Mouse (Mus musculus) myocyte (in vitro differentiated cells): Measurements from ENCODE around the gene Tfb1m. TPM values are rescaled to one million over a fixed set of nuclear protein-coding genes. Genes with fewer than 3 reads are reported as not detected.

Experiments
- H3K27me3 ChIP-seq: one replicate; pipeline ENCODE4 v1.6.1; 2011; ENCODE audit not compliant: control insufficient read depth, insufficient read depth, insufficient read length
- H3K36me3 ChIP-seq: one replicate; pipeline ENCODE4 v1.6.1; 2011; ENCODE audit not compliant: control insufficient read depth, insufficient read depth
- H3K4me2 ChIP-seq: one replicate; pipeline ENCODE4 v1.6.1; 2011; ENCODE audit warnings: low read depth, control low read depth
- H3K4me3 ChIP-seq: one replicate; pipeline ENCODE4 v1.5.1; 2011; ENCODE audit warnings: mild to moderate bottlenecking, control low read depth, moderate library complexity
- H3K79me2 ChIP-seq: one replicate; pipeline ENCODE4 v1.6.1; 2011; ENCODE audit not compliant: control insufficient read depth, insufficient read depth
- H3ac ChIP-seq: one replicate; pipeline ENCODE4 v1.6.1; 2011; ENCODE audit not compliant: control insufficient read depth, insufficient read length
- CEBPB ChIP-seq: IDR thresholded peaks from 2 replicates; pipeline ENCODE4 v1.6.1; 2011; ENCODE audit warnings: mild to moderate bottlenecking, moderate library complexity; ENCODE audit not compliant: poor library complexity, insufficient read depth, severe bottlenecking
- E2F4 ChIP-seq: IDR thresholded peaks from one replicate; pipeline ENCODE4 v1.6.1; 2011; ENCODE audit warnings: mild to moderate bottlenecking, control low read depth, moderate library complexity; ENCODE audit not compliant: insufficient read depth
- MAX ChIP-seq: IDR thresholded peaks from one replicate; pipeline ENCODE4 v1.6.1; 2011; ENCODE audit warnings: low read depth, mild to moderate bottlenecking, control low read depth
- MYOD1 ChIP-seq, 3 experiments: IDR thresholded peaks; one replicate each; pipeline ENCODE4 v1.6.1; 2011; ENCODE audit warnings: control low read depth in 2 of 3, low read depth in 2 of 3, mild to moderate bottlenecking in 2 of 3, moderate library complexity in 1 of 3; ENCODE audit not compliant: insufficient read length in 2 of 3, control insufficient read depth in 1 of 3
- MYOG ChIP-seq, 3 experiments: IDR thresholded peaks; one replicate each; pipeline ENCODE4 v1.6.1; 2011; ENCODE audit warnings: control low read depth in 2 of 3, low read depth in 2 of 3, mild to moderate bottlenecking in 2 of 3; ENCODE audit not compliant: insufficient read length in 2 of 3, control insufficient read depth in 1 of 3, insufficient read depth in 1 of 3
- POLR2A ChIP-seq: IDR thresholded peaks from one replicate; pipeline ENCODE4 v1.6.1; 2011; ENCODE audit warnings: low read depth, mild to moderate bottlenecking, control low read depth, moderate library complexity; ENCODE audit not compliant: insufficient read length
- POLR2AphosphoS2 ChIP-seq: IDR thresholded peaks from one replicate; pipeline ENCODE4 v1.6.1; 2011; ENCODE audit warnings: low read depth, control low read depth; ENCODE audit not compliant: insufficient read length
- REST ChIP-seq: IDR thresholded peaks from one replicate; pipeline ENCODE4 v1.6.1; 2011; ENCODE audit warnings: mild to moderate bottlenecking, control low read depth, moderate library complexity; ENCODE audit not compliant: insufficient read depth, insufficient read length
- SRF ChIP-seq: IDR thresholded peaks from one replicate; pipeline ENCODE4 v1.6.1; 2011; ENCODE audit warnings: low read depth; ENCODE audit not compliant: control insufficient read depth, insufficient read length
- TCF12 ChIP-seq: IDR thresholded peaks from one replicate; pipeline ENCODE4 v1.6.1; 2011; ENCODE audit warnings: mild to moderate bottlenecking, control low read depth; ENCODE audit not compliant: poor library complexity, insufficient read depth, severe bottlenecking
- TCF3 ChIP-seq: IDR thresholded peaks from one replicate; pipeline ENCODE4 v1.6.1; 2011; ENCODE audit warnings: low read depth, control low read depth; ENCODE audit not compliant: insufficient read length
- USF1 ChIP-seq: IDR thresholded peaks from one replicate; pipeline ENCODE4 v1.6.1; 2011; ENCODE audit warnings: low read depth, mild to moderate bottlenecking, control low read depth, moderate library complexity
- polyA plus RNA-seq: library from polyadenylated mRNA; unstranded; fragments of >200 nt; fragmentation: generic; extraction: Trizol; gene quantifications from one replicate; pipeline ENCODE4 v1.2.1, GENCODE M21; 2012; ENCODE audit warnings: missing spikeins

The Tfb1m gene
- polyA plus RNA-seq, 1 experiment, result 9.3 TPM

GRCm38 (mm10) chr17:3516406-3516805 lies 41.2 kb downstream of the Tfb1m start:
- TF ChIP-seq SRF (no peak), E2F4 (no peak), MAX (no peak), MYOD1 (IDR thresholded peaks at IDR 0.05; ENCODE audit: control insufficient read depth in 1 of 3, insufficient read length in 2 of 3, low read depth in 2 of 3) (no peak), POLR2A (no peak), TCF3 (no peak), TCF12 (no peak), MYOG (IDR thresholded peaks at IDR 0.05; ENCODE audit: control insufficient read depth in 1 of 3, insufficient read depth in 1 of 3, insufficient read length in 2 of 3, low read depth in 2 of 3) (no peak), POLR2AphosphoS2 (no peak), REST (no peak), CEBPB (no peak), USF1 (no peak)
- Histone ChIP-seq H3K36me3 (peaks cover 21% of the 10 kb centered on the region), H3K27me3 (no peaks in the 10 kb centered on the region)

DNA sequence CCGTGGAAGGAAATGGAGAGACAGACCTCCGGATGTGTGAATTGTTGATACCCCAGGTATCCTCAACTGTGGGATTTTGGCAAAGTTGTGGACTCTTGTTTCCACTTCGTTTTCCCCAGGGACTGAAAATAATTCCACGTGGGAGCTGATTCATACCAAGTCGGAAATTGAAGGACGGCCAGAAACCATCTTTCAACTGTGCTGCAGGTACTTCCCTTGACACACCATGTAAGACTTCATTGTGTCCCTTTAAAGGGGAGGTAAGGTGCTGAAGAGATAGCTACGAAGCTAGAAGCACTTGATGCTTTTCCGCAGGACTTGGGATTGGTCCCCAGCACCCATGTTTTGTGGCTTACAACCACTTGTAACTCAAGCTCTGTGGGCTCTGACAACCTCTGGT lies 41.7 kb downstream of the Tfb1m start:
- H3K36me3 ChIP-seq, result peaks cover 25% of the 10 kb centered on the region
- no peak overlapping the region for H3K4me2 ChIP-seq
- no peak overlapping the region for H3ac ChIP-seq
- H3K79me2 ChIP-seq, result no peaks in the 10 kb centered on the region
- H3K4me3 ChIP-seq, result no peak overlapping the region
- no peaks in the 10 kb centered on the region for H3K27me3 ChIP-seq
- TF ChIP-seq REST, result no peak
- no peak for TF ChIP-seq MAX
- TF ChIP-seq E2F4, result no peak

More at GRCm38 (mm10) chr17:3516406-3516805, 41.2 kb downstream of the Tfb1m start:
- Histone ChIP-seq H3K79me2 (no peaks in the 10 kb centered on the region), H3K4me3 (no peak overlapping the region), H3ac (no peak overlapping the region), H3K4me2 (no peak overlapping the region)

GRCm38 (mm10) chr17:3514316-3514715 lies 43.3 kb downstream of the Tfb1m start:
- Histone ChIP-seq H3K4me3 (no peak overlapping the region), H3K27me3 (no peaks in the 10 kb centered on the region), H3K4me2 (no peak overlapping the region), H3K79me2 (no peaks in the 10 kb centered on the region), H3K36me3 (peaks cover 32% of the 10 kb centered on the region), H3ac (no peak overlapping the region)
- TF ChIP-seq MAX (no peak), POLR2A (no peak), E2F4 (no peak), SRF (no peak), USF1 (no peak), POLR2AphosphoS2 (no peak), REST (no peak), TCF3 (no peak), TCF12 (no peak), MYOD1 (IDR thresholded peaks at IDR 0.05; ENCODE audit: control insufficient read depth in 1 of 3, insufficient read length in 2 of 3, low read depth in 2 of 3) (no peak), CEBPB (no peak), MYOG (IDR thresholded peaks at IDR 0.05; ENCODE audit: control insufficient read depth in 1 of 3, insufficient read depth in 1 of 3, insufficient read length in 2 of 3, low read depth in 2 of 3) (no peak)

DNA sequence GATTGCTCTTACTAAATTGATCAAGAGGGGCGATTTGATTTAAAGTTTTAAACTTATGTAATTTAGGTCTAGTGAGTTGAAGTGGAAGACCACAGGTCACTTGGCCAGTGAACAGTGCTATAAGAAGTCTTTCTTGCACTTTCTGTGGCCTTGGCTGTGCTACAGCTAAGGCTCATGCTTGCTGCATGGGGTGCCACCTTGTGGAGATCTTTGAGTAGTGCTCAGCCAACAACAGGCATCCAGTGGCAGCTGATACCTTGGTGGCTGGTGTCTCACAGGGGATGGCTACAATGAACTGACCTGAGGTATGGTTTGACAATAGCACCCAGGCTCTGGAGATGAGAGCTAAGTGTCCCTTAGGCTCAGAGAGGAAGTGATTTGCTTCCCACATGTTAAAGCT lies 47.7 kb downstream of the Tfb1m start:
- Histone ChIP-seq H3K4me2 (no peak overlapping the region), H3K4me3 (no peak overlapping the region), H3K79me2 (no peaks in the 10 kb centered on the region), H3ac (no peak overlapping the region), H3K27me3 (no peaks in the 10 kb centered on the region), H3K36me3 (peaks cover 37% of the 10 kb centered on the region)
- TF ChIP-seq SRF, result no peak
- no peak for TF ChIP-seq MYOD1 (IDR thresholded peaks at IDR 0.05; ENCODE audit: control insufficient read depth in 1 of 3, insufficient read length in 2 of 3, low read depth in 2 of 3)

DNA sequence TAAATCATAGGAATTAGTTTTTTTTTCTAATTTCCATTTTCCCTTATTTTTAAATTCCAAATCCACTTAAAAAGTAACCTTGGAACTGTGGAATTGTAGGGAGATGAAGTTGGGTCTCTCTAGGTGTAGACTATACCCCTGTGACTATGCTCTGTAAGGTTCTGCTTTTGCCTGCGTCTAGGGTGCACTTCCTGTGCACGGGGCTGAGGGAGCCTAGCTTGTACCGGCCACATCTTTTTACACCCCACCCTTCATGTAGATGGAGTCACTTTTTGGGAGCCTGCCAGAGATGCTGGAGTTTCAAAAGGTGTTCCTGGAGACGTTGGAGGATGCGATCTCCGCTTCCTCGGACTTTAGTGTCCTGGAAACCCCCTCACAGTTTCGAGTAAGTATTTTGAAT lies 51.1 kb downstream of the Tfb1m start:
- H3K36me3 ChIP-seq, result peaks cover 39% of the 10 kb centered on the region
- H3ac ChIP-seq, result no peak overlapping the region
- no peak overlapping the region for H3K4me3 ChIP-seq
- no peaks in the 10 kb centered on the region for H3K27me3 ChIP-seq
- TF ChIP-seq MYOD1 (IDR thresholded peaks at IDR 0.05; ENCODE audit: control insufficient read depth in 1 of 3, insufficient read length in 2 of 3, low read depth in 2 of 3) (no peak), TCF12 (no peak), TCF3 (no peak), POLR2AphosphoS2 (no peak), CEBPB (no peak), REST (no peak), MYOG (IDR thresholded peaks at IDR 0.05; ENCODE audit: control insufficient read depth in 1 of 3, insufficient read depth in 1 of 3, insufficient read length in 2 of 3, low read depth in 2 of 3) (no peak), USF1 (no peak), POLR2A (no peak), E2F4 (no peak), SRF (no peak)
- H3K4me2 ChIP-seq, result no peak overlapping the region
- no peaks in the 10 kb centered on the region for H3K79me2 ChIP-seq
